Mouse (Mus musculus) forebrain, embryonic 10.5 days (tissue): ENCODE data around the gene Sorcs3. TPM values are rescaled to one million over a fixed set of nuclear protein-coding genes. Genes with fewer than 3 reads are reported as not detected.

ENCODE experiments used
- DNase-seq: peaks from one replicate; pipeline ENCODE4 v3.0.0-alpha.2; 2017; ENCODE audit warnings: low spot score; ENCODE audit errors: extremely low spot score
- H3K27ac ChIP-seq: fragments of 300-500 bp; sonication (generic); 2 replicates; pipeline ENCODE4 v1.5.1; 2016; ENCODE audit warnings: mild to moderate bottlenecking
- H3K27me3 ChIP-seq: fragments of 300-500 bp; sonication (generic); 2 replicates; pipeline ENCODE4 v1.6.1; 2016; ENCODE audit warnings: mild to moderate bottlenecking; ENCODE audit not compliant: poor library complexity, severe bottlenecking
- H3K36me3 ChIP-seq: fragments of 300-500 bp; sonication (generic); replicated peaks from 2 replicates; pipeline ENCODE4 v1.6.1; 2016; ENCODE audit warnings: mild to moderate bottlenecking, moderate library complexity
- H3K4me1 ChIP-seq: fragments of 300-500 bp; sonication (generic); 2 replicates; pipeline ENCODE4 v1.6.1; 2016
- H3K4me3 ChIP-seq: fragments of 300-500 bp; sonication (generic); 2 replicates; pipeline ENCODE4 v1.5.1; 2016; ENCODE audit warnings: mild to moderate bottlenecking, moderate library complexity
- H3K9me3 ChIP-seq: fragments of 300-500 bp; sonication (generic); 2 replicates; pipeline ENCODE4 v1.6.1; 2016; ENCODE audit warnings: mild to moderate bottlenecking, moderate library complexity
- WGBS: fragments of 180-500 bp; shearing (Covaris S2); methylation state at CpG from one replicate; pipeline ENCODE4 v1.1.7; 2016; 5-methylcytosine and 5-hydroxymethylcytosine counted together
- polyA plus RNA-seq: library from polyadenylated mRNA; unstranded; fragments of >200 nt; fragmentation: Nextera tagmentation; extraction: Ambion mirVana; gene quantifications from 2 replicates; pipeline ENCODE4 v1.2.1, GENCODE M21; 2016

The Sorcs3 gene
- polyA plus RNA-seq, 1 experiment from 2014 or later = 0.71 TPM

DNA sequence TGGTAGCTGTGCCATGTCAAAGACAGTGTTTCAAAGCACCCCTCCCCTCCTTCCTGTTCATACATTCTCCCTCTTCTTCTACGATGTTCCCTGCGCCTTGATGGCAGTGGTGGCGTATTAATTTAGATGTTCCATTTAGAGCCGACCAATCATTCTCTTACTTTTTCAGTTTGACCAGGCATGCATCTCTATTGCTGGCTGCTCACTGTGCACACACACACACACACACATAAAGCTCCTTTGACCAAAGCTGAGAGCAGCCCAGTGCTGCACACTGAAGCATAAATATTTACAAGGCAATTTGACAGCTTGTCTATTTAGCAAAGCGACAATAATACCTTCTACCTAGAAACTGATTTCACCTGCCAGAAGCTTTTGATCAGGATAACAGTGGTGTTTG is 371.3 kb downstream of the Sorcs3 start:
- H3K4me3 ChIP-seq = no peak overlapping the region
- peaks cover 5% of the 10 kb centered on the region; the same call in 1 of the 2 replicates for H3K4me1 ChIP-seq
- H3K9me3 ChIP-seq = no peaks in the 10 kb centered on the region
- no peaks in the 10 kb centered on the region for H3K27me3 ChIP-seq
- WGBS = 84% methylated on average over 5 of the region's 5 CpGs
- no peak overlapping the region for H3K27ac ChIP-seq
- no peak for DNase-seq
- no peaks in the 10 kb centered on the region for H3K36me3 ChIP-seq

- no peak overlapping the region for H3K27ac ChIP-seq
- H3K9me3 ChIP-seq = no peaks in the 10 kb centered on the region
- H3K36me3 ChIP-seq = no peaks in the 10 kb centered on the region
- no peak overlapping the region for H3K4me3 ChIP-seq
- H3K27me3 ChIP-seq = no peaks in the 10 kb centered on the region
- DNase-seq = no peak
- 88% methylated on average over 8 of the region's 8 CpGs for WGBS
- H3K4me1 ChIP-seq = no peaks in the 10 kb centered on the region
Observed at GRCm38 (mm10) chr19:48584938-48585560, 379.2 kb downstream of the Sorcs3 start.

DNA sequence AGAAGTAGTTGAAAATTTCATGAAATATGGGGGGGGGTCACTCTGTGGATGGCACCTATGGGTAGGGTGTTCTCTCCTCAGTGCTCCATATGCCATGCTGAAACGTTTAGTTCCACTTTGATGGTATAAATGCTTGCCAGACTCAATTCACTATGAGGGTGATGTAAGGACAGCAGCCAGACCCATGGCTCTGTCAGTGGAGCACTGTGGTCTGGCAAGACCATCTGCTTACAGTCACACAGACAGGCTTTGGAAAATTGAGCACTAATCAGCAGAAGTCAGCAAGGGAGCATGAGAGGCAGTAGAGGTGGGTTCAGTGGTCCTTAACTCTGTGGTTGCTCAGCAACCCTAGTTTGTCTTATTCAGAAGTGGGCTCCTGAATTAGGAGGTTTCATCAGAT is 411.1 kb downstream of the Sorcs3 start:
- Histone ChIP-seq H3K36me3 (no peaks in the 10 kb centered on the region), H3K4me3 (no peak overlapping the region), H3K4me1 (peaks cover 8% of the 10 kb centered on the region; the same call in 1 of the 2 replicates), H3K27me3 (no peaks in the 10 kb centered on the region), H3K27ac (no peak overlapping the region), H3K9me3 (no peaks in the 10 kb centered on the region)
- WGBS = 55% methylated on average over 1 of the region's 1 CpGs
- DNase-seq = no peak

GRCm38 (mm10) chr19:48630671-48631327 is 425.0 kb downstream of the Sorcs3 start:
- no peaks in the 10 kb centered on the region for H3K36me3 ChIP-seq
- no peak overlapping the region for H3K4me3 ChIP-seq
- no peaks in the 10 kb centered on the region for H3K9me3 ChIP-seq

DNA sequence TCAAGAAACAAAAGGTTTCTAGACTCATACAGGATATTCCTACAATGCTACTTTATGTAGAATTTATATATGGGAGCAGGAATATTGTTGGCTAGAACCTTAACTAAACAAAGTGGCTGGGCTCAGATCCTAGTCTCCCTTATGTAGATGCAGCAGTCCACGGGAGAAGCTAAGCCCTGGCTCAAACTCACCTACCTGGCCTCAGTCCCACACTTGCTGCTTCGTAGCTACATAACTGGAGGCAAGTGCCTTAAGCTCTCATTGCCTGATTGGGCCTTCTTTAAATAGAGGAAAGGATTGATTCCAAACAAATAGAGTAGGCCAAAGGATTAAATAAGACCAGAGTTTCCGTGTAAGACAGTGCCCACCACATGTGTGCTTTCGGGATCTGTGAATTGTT is 436.7 kb downstream of the Sorcs3 start:
- no peaks in the 10 kb centered on the region for H3K27me3 ChIP-seq
- 88% methylated on average over 4 of the region's 4 CpGs for WGBS
- H3K27ac ChIP-seq = no peak overlapping the region
- H3K9me3 ChIP-seq = no peaks in the 10 kb centered on the region
- no peaks in the 10 kb centered on the region for H3K36me3 ChIP-seq
- no peaks in the 10 kb centered on the region for H3K4me1 ChIP-seq
- H3K4me3 ChIP-seq = no peak overlapping the region
- DNase-seq = no peak

More at GRCm38 (mm10) chr19:48630671-48631327, 425.0 kb downstream of the Sorcs3 start:
- DNase-seq = no peak
- 61% methylated on average over 6 of the region's 6 CpGs for WGBS
- H3K27ac ChIP-seq = no peak overlapping the region
- H3K4me1 ChIP-seq = peaks cover 8% of the 10 kb centered on the region
- no peaks in the 10 kb centered on the region for H3K27me3 ChIP-seq

GRCm38 (mm10) chr19:48649941-48650340 is 444.1 kb downstream of the Sorcs3 start:
- Histone ChIP-seq H3K4me1 (0 out of 2 replicates have a peak, but pooled peaks cover 6% of the 10 kb centered on the region), H3K36me3 (no peaks in the 10 kb centered on the region), H3K27ac (no peak overlapping the region), H3K9me3 (no peaks in the 10 kb centered on the region), H3K27me3 (no peaks in the 10 kb centered on the region), H3K4me3 (no peak overlapping the region)
- WGBS = 86% methylated on average over 2 of the region's 2 CpGs
- DNase-seq = no peak

GRCm38 (mm10) chr19:48651617-48652016 is 445.8 kb downstream of the Sorcs3 start:
- 0 out of 2 replicates have a peak, but pooled peaks cover 6% of the 10 kb centered on the region for H3K4me1 ChIP-seq
- no peaks in the 10 kb centered on the region for H3K36me3 ChIP-seq
- H3K27me3 ChIP-seq = no peaks in the 10 kb centered on the region
- DNase-seq = no peak
- H3K4me3 ChIP-seq = no peak overlapping the region
- WGBS = 87% methylated on average over 6 of the region's 6 CpGs
- H3K27ac ChIP-seq = no peak overlapping the region
- H3K9me3 ChIP-seq = no peaks in the 10 kb centered on the region

- H3K27me3 ChIP-seq = no peaks in the 10 kb centered on the region
- no peak overlapping the region for H3K27ac ChIP-seq
- no peak overlapping the region for H3K4me3 ChIP-seq
- no peaks in the 10 kb centered on the region for H3K36me3 ChIP-seq
- 83% methylated on average over 6 of the region's 6 CpGs for WGBS
- peaks cover 13% of the 10 kb centered on the region for H3K4me1 ChIP-seq
- no peaks in the 10 kb centered on the region for H3K9me3 ChIP-seq
- no peak for DNase-seq
Observed at GRCm38 (mm10) chr19:48660201-48660600, 454.4 kb downstream of the Sorcs3 start.

GRCm38 (mm10) chr19:48679896-48680295 is 474.1 kb downstream of the Sorcs3 start:
- H3K9me3 ChIP-seq = no peaks in the 10 kb centered on the region
- WGBS = 100% methylated on average over 1 of the region's 1 CpGs

DNA sequence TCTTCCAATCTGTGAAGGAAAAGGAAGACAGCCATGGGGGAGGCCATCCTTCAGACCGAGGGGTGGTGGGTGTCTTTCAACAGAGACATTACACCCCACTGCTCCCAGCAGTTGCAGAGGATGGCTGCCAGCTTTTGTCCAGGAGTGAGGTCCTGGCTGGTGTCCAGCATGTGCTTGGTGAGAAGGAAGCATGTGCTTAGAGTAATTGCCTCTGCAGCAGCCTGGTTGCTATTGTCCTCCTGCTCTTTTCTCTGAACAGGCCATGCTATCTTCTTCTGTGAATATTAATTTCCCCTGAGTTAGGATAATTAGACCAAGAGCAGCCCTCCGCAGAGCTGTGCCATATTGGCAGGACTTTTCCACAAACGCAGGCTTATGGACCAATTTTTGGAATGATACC is 476.7 kb downstream of the Sorcs3 start:
- Histone ChIP-seq H3K36me3 (no peaks in the 10 kb centered on the region), H3K4me3 (no peak overlapping the region), H3K27me3 (no peaks in the 10 kb centered on the region), H3K9me3 (no peaks in the 10 kb centered on the region), H3K4me1 (peaks cover 4% of the 10 kb centered on the region; the same call in 1 of the 2 replicates), H3K27ac (no peak overlapping the region)
- DNase-seq = no peak
- 85% methylated on average over 3 of the region's 3 CpGs for WGBS

More at GRCm38 (mm10) chr19:48679896-48680295, 474.1 kb downstream of the Sorcs3 start:
- Histone ChIP-seq H3K36me3 (no peaks in the 10 kb centered on the region), H3K27ac (no peak overlapping the region), H3K27me3 (no peaks in the 10 kb centered on the region), H3K4me1 (no peaks in the 10 kb centered on the region), H3K4me3 (no peak overlapping the region)
- no peak for DNase-seq

DNA sequence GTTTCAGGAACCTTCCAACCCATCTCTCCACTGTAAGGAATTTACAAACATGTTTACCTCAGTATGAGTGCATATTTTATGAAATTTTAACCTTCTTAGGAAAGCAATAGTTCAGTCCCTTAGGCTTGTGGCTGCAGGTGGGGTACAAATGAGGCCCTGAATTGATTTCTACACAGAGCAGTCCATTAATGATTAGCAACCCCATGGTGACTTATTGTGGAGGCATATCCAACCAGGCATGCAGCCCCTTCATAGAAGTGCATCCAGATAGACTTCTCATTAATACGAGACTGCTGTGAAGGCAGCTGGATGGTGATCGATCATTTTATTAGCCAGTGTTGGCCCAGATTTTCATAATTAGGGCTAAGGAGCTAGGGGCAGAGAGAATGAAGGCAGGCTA is 480.5 kb downstream of the Sorcs3 start:
- Histone ChIP-seq H3K4me1 (peaks cover 4% of the 10 kb centered on the region; the same call in 1 of the 2 replicates), H3K27me3 (no peaks in the 10 kb centered on the region), H3K27ac (no peak overlapping the region), H3K9me3 (no peaks in the 10 kb centered on the region), H3K36me3 (no peaks in the 10 kb centered on the region), H3K4me3 (no peak overlapping the region)
- WGBS = 68% methylated on average over 2 of the region's 2 CpGs
- DNase-seq = no peak

GRCm38 (mm10) chr19:48700111-48700658 is 494.4 kb downstream of the Sorcs3 start:
- no peaks in the 10 kb centered on the region for H3K27me3 ChIP-seq
- 80% methylated on average over 6 of the region's 6 CpGs for WGBS

GRCm38 (mm10) chr19:48703763-48704162 is 497.9 kb downstream of the Sorcs3 start:
- H3K4me1 ChIP-seq = peaks cover 18% of the 10 kb centered on the region
- H3K27ac ChIP-seq = no peak overlapping the region
- no peak overlapping the region for H3K4me3 ChIP-seq
- H3K27me3 ChIP-seq = no peaks in the 10 kb centered on the region
- DNase-seq = no peak
- no peaks in the 10 kb centered on the region for H3K9me3 ChIP-seq
- WGBS = 88% methylated on average over 2 of the region's 2 CpGs
- H3K36me3 ChIP-seq = no peaks in the 10 kb centered on the region

More at GRCm38 (mm10) chr19:48700111-48700658, 494.4 kb downstream of the Sorcs3 start:
- no peaks in the 10 kb centered on the region for H3K9me3 ChIP-seq
- no peak for DNase-seq
- 0 out of 2 replicates have a peak, but pooled peaks cover 4% of the 10 kb centered on the region for H3K4me1 ChIP-seq
- no peak overlapping the region for H3K4me3 ChIP-seq
- no peaks in the 10 kb centered on the region for H3K36me3 ChIP-seq
- H3K27ac ChIP-seq = no peak overlapping the region
